Mouse (Mus musculus) T-helper 2 cell (primary cell): Measurements from ENCODE around the gene Mrm2.
"Not testable (repeated sequence)": the region's sequence is repeated elsewhere in the genome, so short reads cannot be mapped to it uniquely, and the experiment has no call there.

Experiments
- in situ Hi-C: fragments of 300-600 bp; cut with MboI, MseI; formaldehyde crosslinking; loops from one replicate; pipeline ENCODE4 v1.15.1; 2025; ENCODE audit warnings: high pct_unique_total_duplicates

The Mrm2 gene

GRCm38 (mm10) chr5:140331615-140332512 is at the start of gene Mrm2:
TSS of gene Mrm2 (minus strand) at chr5:140331898.
- in situ Hi-C loops: loop anchor here (10.0 kb wide), 1 partner anchor 63 kb away; no protein-coding TSS in a partner anchor

DNA sequence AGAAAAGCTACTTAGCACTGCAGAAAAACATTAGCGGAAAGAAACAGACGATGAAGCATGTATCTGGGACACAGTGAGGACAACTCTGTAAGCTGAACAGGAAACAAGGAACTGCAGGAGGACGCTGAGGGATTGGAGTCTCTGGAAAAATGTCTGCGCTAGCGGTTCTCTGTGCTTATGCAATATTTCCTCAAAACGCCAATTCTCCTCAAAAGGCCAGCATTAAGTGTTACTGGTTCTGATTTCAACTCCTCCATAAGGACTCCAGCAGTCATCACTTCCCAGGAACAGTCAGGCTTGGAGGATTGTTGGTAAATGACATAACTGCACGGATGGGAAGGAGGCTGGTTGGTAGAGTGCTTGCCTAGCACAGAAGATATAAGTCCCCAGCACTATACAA is 49.5 kb upstream of the Mrm2 start:
- in situ Hi-C loops: no loop called here

DNA sequence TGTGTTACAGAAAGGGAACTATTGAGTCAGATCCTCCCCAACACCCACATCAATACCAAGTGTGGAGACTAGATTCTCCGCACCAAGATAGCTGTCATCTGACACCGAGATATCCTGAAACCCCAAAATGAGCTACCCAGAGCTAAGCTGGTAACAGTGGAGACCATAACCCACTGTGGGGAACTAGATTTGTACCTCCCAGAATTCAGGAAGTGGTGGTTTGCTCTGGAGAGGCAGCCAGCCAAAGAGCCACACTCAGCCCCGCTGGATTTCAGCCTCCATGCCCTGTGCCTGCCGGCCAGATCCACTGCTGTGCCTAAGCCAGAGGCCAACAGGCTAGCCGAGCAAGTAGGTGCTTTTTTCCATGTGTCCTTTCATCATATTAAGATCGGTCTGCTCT is 47.6 kb upstream of the Mrm2 start:
- in situ Hi-C loops: no loop called here

DNA sequence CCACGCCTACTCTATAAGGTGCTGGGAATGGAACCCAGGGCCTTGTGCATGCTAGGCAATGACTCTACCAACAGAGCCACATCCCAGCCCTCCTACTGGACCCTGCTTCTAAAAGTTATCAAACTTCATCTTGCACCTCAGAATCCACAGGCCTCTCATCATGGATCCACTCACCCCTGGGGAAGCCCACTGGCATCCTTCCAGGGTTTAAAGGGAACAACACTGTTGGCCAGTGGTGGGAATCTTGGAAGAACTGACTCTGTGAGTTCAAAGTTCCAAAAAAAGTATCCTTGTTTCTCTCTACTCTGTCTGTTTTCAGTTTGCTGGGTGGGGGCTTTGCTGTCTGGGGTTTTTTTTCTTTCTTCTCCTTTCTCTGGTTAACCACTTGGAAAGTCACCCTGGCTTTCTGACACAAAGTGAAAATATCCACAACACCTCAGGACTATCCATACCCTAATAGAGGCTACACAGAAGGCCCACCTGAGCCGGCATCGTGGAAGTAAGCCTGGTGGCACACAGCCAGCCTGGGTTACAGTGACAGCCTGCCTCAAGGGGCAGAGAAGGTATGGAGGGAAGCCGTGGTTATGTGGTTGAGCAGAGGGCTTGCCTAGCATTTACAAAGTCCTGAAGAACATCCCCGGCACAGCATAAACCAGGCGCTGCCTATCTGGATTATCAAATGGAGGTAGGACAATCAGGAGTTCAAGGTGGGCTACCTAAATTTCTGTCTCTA is 46.6 kb upstream of the Mrm2 start:
- in situ Hi-C loops: no loop called here

GRCm38 (mm10) chr5:140375249-140375829 is 43.6 kb upstream of the Mrm2 start:
- in situ Hi-C loops: no loop called here

DNA sequence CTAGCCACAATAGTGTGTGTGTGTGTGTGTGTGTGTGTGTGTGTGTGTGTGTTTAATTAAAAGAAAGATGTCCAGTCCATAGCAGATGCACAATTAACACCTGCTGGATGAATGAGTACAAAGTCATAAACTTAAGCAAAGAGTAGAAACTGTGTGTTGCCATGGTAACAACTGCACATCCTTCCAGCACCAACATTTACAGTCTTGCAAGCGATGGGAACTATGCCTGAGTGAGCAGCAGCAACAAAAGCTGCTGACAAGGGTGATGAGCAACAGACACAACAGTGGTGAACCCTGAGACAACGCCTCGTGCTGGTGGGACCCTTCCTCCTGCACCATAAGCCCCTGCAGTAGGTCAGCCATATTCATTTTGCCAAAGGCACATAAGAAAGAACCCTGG is 42.5 kb upstream of the Mrm2 start:
- in situ Hi-C loops: no loop called here

DNA sequence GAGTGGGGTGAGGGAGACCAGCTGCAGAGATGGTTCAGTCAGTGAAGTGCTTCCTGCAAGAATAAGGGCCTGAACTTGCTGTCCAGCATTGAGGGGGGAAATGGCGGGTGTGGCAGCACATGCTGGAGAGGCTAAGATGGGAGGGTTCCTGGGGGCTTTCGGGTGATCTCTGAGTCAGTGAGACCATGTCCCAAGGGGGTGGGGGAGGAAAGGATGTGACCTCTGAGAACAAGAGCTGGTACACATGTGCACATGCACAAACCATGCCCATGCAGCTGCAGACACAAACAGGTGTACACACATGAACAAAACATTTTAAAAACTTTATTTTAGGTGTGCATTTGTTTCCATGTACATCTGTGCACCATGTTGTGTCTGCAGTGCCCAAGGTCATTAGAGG is 42.0 kb upstream of the Mrm2 start:
- in situ Hi-C loops: no loop called here

DNA sequence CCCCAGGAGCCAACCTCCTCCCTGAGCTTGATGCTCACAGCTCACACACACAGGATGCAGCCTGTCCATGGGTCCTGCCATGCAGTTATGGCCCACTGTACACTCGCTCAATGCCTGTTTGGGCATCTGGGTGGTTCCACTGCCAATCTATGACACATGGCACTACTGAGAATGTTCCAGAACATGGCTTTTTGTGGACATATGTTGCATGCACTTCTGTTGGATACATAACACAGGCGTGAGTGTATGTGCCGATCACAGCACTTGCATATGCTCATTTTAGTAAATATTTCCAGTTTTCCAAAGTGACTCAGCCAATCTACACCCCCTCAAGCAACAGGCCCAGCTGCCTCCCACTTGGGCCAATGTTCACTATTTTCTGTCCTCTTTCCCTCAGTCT is 40.0 kb upstream of the Mrm2 start:
- in situ Hi-C loops: no loop called here

DNA sequence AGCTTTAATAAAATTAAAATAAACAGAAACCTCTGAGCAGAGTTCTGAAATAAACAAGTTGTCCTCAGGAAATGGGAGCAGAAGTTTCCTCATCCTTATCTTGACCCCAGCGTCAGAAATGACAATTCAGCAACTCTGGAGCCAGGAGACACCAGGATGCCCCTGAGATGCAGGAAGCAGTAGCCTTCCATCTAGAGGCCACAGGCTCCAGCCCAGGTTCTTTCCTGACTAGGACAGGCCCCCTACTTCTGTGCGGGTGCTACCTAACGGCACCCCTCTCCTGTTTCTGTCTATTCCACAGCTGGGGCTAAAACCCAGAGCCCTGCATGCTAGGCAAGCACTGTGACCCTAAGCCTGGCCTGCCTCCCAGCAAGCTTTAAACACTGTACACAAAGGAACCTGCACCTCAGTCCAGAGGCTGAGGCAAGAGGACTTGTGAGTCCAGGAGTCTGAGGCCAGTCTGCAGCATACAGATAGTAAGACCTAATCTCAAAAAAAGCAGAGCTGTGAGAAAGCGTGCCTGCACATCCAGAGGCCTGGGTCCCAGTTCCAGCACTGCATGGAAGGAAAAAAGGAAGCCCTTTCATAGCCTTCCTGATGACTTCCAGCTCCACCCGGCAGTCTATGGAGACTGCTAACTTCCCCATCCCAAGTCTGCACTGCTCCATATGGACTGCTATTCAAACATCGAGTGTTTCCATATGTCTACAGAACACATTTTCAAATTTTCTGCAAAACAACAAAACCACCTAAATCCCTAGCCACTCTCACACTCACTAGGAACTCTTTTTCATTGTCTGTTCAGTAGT is 39.0 kb upstream of the Mrm2 start:
- in situ Hi-C loops: no loop called here

- in situ Hi-C loops: no loop called here
Measured at GRCm38 (mm10) chr5:140369466-140369865, 37.8 kb upstream of the Mrm2 start.

- in situ Hi-C loops: no loop called here
Measured at GRCm38 (mm10) chr5:140368926-140369325, 37.2 kb upstream of the Mrm2 start.

DNA sequence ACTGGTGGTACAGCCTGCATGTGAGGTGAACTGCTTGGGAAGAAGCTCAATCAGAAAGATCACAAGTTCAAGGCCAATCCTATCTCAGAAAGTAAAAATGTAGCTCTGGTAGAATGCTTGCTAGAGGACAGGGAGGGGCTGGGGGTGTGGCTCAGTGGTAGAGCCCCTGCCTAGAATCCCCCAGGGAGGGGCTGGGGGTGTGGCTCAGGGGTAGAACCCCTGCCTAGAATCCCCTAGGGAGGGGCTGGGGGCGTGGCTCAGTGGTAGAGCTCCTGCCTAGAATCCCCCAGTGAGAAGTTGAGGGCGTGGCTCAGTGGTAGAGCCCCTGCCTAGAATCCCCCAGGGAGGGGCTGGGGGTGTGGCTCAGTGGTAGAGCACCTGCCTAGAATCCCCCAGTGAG is 36.4 kb upstream of the Mrm2 start:
- in situ Hi-C loops: not testable (repeated sequence)

- in situ Hi-C loops: no loop called here
Measured at GRCm38 (mm10) chr5:140364415-140364814, 32.7 kb upstream of the Mrm2 start.

GRCm38 (mm10) chr5:140359930-140360674 is 28.4 kb upstream of the Mrm2 start:
- in situ Hi-C loops: no loop called here

GRCm38 (mm10) chr5:140357466-140357865 is 25.8 kb upstream of the Mrm2 start:
- in situ Hi-C loops: no loop called here

GRCm38 (mm10) chr5:140355934-140356333 is 24.2 kb upstream of the Mrm2 start:
- in situ Hi-C loops: no loop called here

GRCm38 (mm10) chr5:140352352-140352751 is 20.7 kb upstream of the Mrm2 start:
- in situ Hi-C loops: no loop called here

- in situ Hi-C loops: no loop called here
Measured at GRCm38 (mm10) chr5:140350731-140351497, 19.2 kb upstream of the Mrm2 start.

DNA sequence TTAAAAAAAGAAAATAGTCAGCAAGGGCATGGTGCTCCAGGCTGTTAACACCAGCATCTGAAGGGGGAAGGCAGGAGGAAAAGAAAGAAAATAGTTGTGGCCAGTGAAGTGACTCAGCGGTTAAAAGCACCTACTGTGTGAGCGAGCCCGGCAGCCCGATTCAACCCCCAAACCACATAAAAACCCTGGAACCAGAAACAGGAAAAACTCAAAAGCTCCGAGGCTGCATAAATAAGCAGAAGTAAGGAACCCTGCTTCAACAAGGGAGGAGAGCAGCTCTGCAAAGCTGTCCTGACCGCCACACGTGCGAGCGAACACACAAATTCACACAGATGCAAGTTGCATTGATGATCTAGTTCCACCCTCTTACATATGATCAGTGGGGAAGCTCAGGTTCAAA is 18.2 kb upstream of the Mrm2 start:
- in situ Hi-C loops: no loop called here

DNA sequence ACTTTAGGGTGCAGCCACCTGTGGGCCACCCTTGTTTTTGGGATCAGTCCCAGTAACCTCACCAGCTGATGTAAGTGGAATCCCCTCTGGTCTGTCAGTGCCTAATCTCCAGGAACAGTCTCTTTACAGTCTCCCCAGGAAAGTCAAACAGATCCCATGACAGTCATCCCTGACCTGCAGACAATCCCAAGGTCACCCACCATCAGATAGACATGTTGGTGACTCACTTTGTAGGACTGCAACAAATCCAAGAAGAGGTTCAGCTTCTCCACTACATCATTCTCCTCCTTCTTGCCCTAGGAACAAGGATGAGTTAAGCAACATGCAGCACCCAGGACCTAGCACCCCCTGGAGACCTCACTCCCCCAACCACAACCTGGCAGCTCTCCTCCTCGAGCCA is 14.4 kb upstream of the Mrm2 start:
- in situ Hi-C loops: no loop called here
